Mouse (Mus musculus): ENCODE data around the gene Tgfb1. TPM values are rescaled to one million over a fixed set of nuclear protein-coding genes. Genes with fewer than 3 reads are reported as not detected.
A peak's percentile ranks its signal among the peaks of the same experiment; 100 is the strongest.

Gene Tgfb1
- polyA plus RNA-seq, 1 experiment from 2014 or later = 3.9 TPM

DNA sequence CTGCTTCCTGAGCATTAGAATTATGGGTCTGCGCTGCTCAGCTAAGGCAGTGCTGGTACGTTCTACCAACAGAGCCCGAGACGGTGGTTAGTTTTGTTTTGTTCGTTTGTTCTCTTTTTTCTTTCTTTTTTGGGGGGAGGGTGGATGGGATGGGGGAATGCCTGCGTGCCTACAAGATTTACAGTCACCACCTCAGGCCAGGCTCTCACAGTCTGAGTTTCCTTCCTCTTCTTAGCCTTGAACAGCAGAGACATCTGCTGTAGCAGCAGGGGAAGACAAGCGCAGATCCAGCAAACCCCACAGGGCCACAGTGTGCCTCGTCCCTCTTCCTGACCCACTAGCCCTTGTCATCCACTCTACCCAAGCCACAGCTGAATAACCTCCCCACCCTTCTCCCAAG, 35.5 kb upstream of the Tgfb1 start:
- no peak overlapping the region for H3K27ac ChIP-seq (replicated peaks; ENCODE audit: low read depth, low read length)
- H3K4me3 ChIP-seq (ENCODE audit: low read depth, low read length) = no peak overlapping the region
- H3K9me3 ChIP-seq (ENCODE audit: control insufficient read depth, low read length) = no peaks in the 10 kb centered on the region
- H3K27me3 ChIP-seq (replicated peaks; ENCODE audit: control insufficient read depth, insufficient read depth, low read length) = no peaks in the 10 kb centered on the region
- H3K4me2 ChIP-seq (ENCODE audit: low read depth, low read length) = no peak overlapping the region
- H3K36me3 ChIP-seq (ENCODE audit: control insufficient read depth, insufficient read depth, low read length) = no peaks in the 10 kb centered on the region; the same call in 1 of the 2 replicates
- DNase-seq (ENCODE audit: low spot score) (no peak), ATAC-seq (ENCODE audit: low read depth) (no peak)
- no peak overlapping the region for H3K9ac ChIP-seq (ENCODE audit: low read depth, low read length)
- no peaks in the 10 kb centered on the region for H3K4me1 ChIP-seq (ENCODE audit: control insufficient read depth, insufficient read depth, low read length)
- 89% methylated on average over 8 of the region's 8 CpGs for WGBS

DNA sequence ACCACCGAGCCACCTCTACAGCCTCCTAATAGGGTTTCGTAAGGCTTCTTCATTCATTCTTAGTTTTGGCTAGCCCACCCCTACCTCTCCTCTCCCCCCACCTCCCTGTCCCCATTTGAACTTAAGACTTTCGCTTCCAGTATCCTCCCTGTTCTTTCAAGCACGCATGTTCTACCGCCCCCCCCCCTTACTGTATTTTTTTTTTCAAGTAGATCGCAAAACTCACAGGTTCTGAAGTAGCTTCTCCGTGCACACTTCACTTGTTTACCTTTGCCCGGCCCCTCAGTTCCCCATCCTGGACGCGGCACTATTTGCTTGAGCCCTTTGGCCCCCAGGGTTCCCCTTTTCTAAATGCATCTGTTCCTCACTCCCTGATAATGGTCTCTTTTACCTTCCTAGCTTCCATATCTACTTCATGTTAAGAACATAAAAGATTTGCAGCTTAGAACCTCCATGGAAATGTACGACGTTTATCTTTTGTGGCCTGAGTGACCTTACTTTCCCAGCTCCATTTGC, 34.5 kb upstream of the Tgfb1 start:
- H3K4me2 ChIP-seq (ENCODE audit: low read depth, low read length) = no peak overlapping the region
- no peak overlapping the region for H3K9ac ChIP-seq (ENCODE audit: low read depth, low read length)
- WGBS = 88% methylated on average over 12 of the region's 12 CpGs
- H3K27ac ChIP-seq (replicated peaks; ENCODE audit: low read depth, low read length) = no peak overlapping the region
- no peak overlapping the region for H3K4me3 ChIP-seq (ENCODE audit: low read depth, low read length)
- peaks cover 2% of the 10 kb centered on the region for H3K4me1 ChIP-seq (ENCODE audit: control insufficient read depth, insufficient read depth, low read length)
- no peak for ATAC-seq (ENCODE audit: low read depth)
- H3K36me3 ChIP-seq (ENCODE audit: control insufficient read depth, insufficient read depth, low read length) = no peaks in the 10 kb centered on the region; the same call in 1 of the 2 replicates
- H3K9me3 ChIP-seq (ENCODE audit: control insufficient read depth, low read length) = no peaks in the 10 kb centered on the region
- DNase-seq (ENCODE audit: low spot score) = no peak
- H3K27me3 ChIP-seq (replicated peaks; ENCODE audit: control insufficient read depth, insufficient read depth, low read length) = no peaks in the 10 kb centered on the region

DNA sequence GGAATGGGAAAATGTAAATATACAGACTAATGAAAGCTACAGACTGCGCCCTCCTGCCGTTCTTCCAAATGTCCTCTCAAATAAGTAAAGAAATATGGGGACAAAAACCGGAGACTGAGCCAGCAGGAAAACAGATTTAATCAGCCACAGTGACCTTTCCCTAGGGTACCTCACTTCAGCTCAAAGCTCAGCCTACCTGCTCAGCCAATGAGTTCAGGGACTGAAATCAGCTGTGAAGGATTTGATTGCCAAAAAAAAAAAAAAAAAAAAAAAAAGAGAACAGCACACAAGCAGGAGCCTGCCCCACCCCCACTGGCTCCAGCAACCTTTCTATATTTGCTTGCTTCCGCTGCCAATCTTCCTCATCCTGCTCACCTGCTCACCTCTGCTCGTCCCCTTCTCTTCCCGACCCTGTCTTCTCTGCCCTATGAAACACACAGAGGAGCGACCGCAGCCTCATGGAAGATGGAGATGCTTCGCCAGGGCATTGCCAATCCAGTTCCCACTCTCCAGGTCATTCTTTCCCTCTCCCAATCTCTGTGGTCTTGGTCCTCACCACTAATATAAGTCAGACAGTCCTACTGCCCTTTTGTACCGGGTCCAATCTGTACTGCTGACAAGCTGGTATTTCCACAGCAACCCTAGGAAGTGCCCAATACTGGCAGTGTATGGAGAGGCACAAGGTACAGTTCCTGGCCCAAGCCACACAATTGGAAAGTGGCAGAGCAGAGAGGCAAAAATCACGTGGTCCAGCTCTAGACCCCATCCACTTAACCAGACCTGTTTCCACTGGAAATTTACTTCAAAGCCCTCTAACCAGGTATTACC, 31.0 kb upstream of the Tgfb1 start:
- no peak overlapping the region for H3K4me3 ChIP-seq (ENCODE audit: low read depth, low read length)
- no peaks in the 10 kb centered on the region; the same call in 1 of the 2 replicates for H3K36me3 ChIP-seq (ENCODE audit: control insufficient read depth, insufficient read depth, low read length)
- H3K27ac ChIP-seq (replicated peaks; ENCODE audit: low read depth, low read length) = no peak overlapping the region
- no peaks in the 10 kb centered on the region for H3K9me3 ChIP-seq (ENCODE audit: control insufficient read depth, low read length)
- H3K27me3 ChIP-seq (replicated peaks; ENCODE audit: control insufficient read depth, insufficient read depth, low read length) = no peaks in the 10 kb centered on the region
- H3K9ac ChIP-seq (ENCODE audit: low read depth, low read length) = no peak overlapping the region
- DNase-seq (ENCODE audit: low spot score) (no peak), ATAC-seq (ENCODE audit: low read depth) (no peak)
- no peak overlapping the region for H3K4me2 ChIP-seq (ENCODE audit: low read depth, low read length)
- peaks cover 8% of the 10 kb centered on the region for H3K4me1 ChIP-seq (ENCODE audit: control insufficient read depth, insufficient read depth, low read length)
- 76% methylated on average over 11 of the region's 11 CpGs for WGBS

GRCm38 (mm10) chr7:25657785-25658184, 29.0 kb upstream of the Tgfb1 start:
- peak overlapping the region; percentile 63 for H3K4me3 ChIP-seq (ENCODE audit: low read depth, low read length)
- 29% methylated on average over 10 of the region's 10 CpGs for WGBS
- H3K36me3 ChIP-seq (ENCODE audit: control insufficient read depth, insufficient read depth, low read length) = peaks cover 2% of the 10 kb centered on the region; the same call in 1 of the 2 replicates
- no peaks in the 10 kb centered on the region for H3K9me3 ChIP-seq (ENCODE audit: control insufficient read depth, low read length)
- no peak for ATAC-seq (ENCODE audit: low read depth)
- DNase-seq (ENCODE audit: low spot score) = no peak
- H3K9ac ChIP-seq (ENCODE audit: low read depth, low read length) = peak overlapping the region; percentile 77
- H3K4me2 ChIP-seq (ENCODE audit: low read depth, low read length) = peak overlapping the region; percentile 65
- no peak overlapping the region for H3K27ac ChIP-seq (replicated peaks; ENCODE audit: low read depth, low read length)
- H3K4me1 ChIP-seq (ENCODE audit: control insufficient read depth, insufficient read depth, low read length) = peaks cover 8% of the 10 kb centered on the region
- no peaks in the 10 kb centered on the region for H3K27me3 ChIP-seq (replicated peaks; ENCODE audit: control insufficient read depth, insufficient read depth, low read length)

DNA sequence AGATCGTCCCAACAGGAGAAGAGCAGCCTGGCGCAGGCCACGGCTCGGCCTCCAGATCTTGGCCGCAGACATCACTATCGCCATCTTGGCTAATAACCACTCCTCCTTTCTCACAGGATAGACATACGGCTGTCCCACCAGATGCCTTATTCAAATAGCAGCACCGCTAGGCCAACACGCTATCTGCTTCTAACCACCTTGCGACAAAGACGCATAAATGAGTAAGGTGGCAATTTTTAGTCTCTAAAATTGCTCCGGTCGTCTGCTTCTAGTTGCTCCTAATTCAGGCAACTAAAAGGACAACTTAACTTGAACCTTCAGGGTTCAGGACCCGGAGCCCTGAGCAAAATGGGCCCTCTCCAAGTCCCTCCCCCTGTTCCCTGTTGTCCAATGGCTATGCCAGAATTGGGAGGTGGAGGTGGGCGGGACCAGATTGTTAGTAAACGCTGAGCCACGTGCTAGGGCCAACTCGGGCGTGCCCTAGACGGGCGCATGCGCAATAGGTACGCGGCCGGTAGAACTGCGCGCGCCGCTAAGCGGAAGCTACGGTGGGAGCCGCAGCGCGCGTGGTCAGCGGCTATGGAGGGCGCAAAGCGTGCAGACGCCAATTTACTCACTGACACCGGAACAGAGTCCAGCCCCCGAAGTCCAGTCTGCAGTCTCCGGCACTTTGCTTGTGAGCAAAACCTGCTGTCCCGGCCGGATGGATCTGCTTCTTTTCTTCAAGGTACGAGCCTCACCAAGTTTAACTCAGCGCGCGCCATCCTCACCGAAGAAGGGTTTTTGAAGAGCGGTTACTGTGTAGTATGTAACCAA, 27.9 kb upstream of the Tgfb1 start, which contains the start of the genes Bckdha and Exosc5:
Gene Bckdha (minus strand): TSS at position 325 of the 816 bp plus-strand sequence.
Gene Exosc5 (plus strand): TSS at position 508 of the 816 bp plus-strand sequence.
- Histone ChIP-seq H3K27me3 (replicated peaks; ENCODE audit: control insufficient read depth, insufficient read depth, low read length) (no peaks in the 10 kb centered on the region), H3K27ac (replicated peaks; ENCODE audit: low read depth, low read length) (peak within 1 kb of the TSS; percentile 71; the same call in 1 of the 2 replicates), H3K4me1 (ENCODE audit: control insufficient read depth, insufficient read depth, low read length) (peaks cover 8% of the 10 kb centered on the region), H3K9ac (ENCODE audit: low read depth, low read length) (peak within 1 kb of the TSS; percentile 77), H3K9me3 (ENCODE audit: control insufficient read depth, low read length) (no peaks in the 10 kb centered on the region), H3K36me3 (ENCODE audit: control insufficient read depth, insufficient read depth, low read length) (peaks cover 13% of the 10 kb centered on the region; the same call in 1 of the 2 replicates), H3K4me2 (ENCODE audit: low read depth, low read length) (peak within 1 kb of the TSS; percentile 82), H3K4me3 (ENCODE audit: low read depth, low read length) (peak within 1 kb of the TSS; percentile 63)
- under 1% methylated on average over 50 of the region's 50 CpGs for WGBS
- ATAC-seq (ENCODE audit: low read depth) (peak; percentile 99), DNase-seq (ENCODE audit: low spot score) (peak; percentile 100)

DNA sequence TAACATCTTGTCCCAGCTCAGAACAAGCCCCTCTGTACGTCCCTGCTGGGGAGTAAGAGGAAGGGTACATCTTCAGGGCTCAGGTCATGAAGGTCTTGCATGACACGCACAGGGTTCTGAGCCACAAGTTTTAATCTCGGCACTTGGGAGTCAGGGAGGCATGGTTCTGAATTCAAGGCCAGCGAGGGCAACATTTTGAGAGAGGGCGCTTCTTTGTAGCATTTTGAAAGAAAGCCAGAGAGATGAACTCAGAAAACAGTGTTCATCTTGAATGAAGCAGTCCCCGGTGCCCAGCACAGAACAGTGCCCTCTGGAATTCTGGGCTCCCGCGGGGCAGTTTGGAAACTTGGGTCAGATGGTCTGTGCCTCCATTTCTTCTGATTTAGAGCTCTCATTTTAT, 20.4 kb upstream of the Tgfb1 start:
- 95% methylated on average over 8 of the region's 8 CpGs for WGBS
- peaks cover 43% of the 10 kb centered on the region for H3K36me3 ChIP-seq (ENCODE audit: control insufficient read depth, insufficient read depth, low read length)

GRCm38 (mm10) chr7:25669158-25669557, 17.6 kb upstream of the Tgfb1 start:
- Histone ChIP-seq H3K36me3 (ENCODE audit: control insufficient read depth, insufficient read depth, low read length) (peaks cover 27% of the 10 kb centered on the region), H3K9me3 (ENCODE audit: control insufficient read depth, low read length) (no peaks in the 10 kb centered on the region), H3K27me3 (replicated peaks; ENCODE audit: control insufficient read depth, insufficient read depth, low read length) (peaks cover 12% of the 10 kb centered on the region), H3K4me3 (ENCODE audit: low read depth, low read length) (no peak overlapping the region), H3K9ac (ENCODE audit: low read depth, low read length) (no peak overlapping the region), H3K4me2 (ENCODE audit: low read depth, low read length) (no peak overlapping the region), H3K27ac (replicated peaks; ENCODE audit: low read depth, low read length) (no peak overlapping the region), H3K4me1 (ENCODE audit: control insufficient read depth, insufficient read depth, low read length) (no peaks in the 10 kb centered on the region)
- WGBS = 91% methylated on average over 6 of the region's 10 CpGs
- no peak for ATAC-seq (ENCODE audit: low read depth)
- DNase-seq (ENCODE audit: low spot score) = no peak

More for the DNA sequence above, 20.4 kb upstream of the Tgfb1 start:
- Histone ChIP-seq H3K4me3 (ENCODE audit: low read depth, low read length) (no peak overlapping the region), H3K9me3 (ENCODE audit: control insufficient read depth, low read length) (no peaks in the 10 kb centered on the region), H3K27ac (replicated peaks; ENCODE audit: low read depth, low read length) (no peak overlapping the region), H3K27me3 (replicated peaks; ENCODE audit: control insufficient read depth, insufficient read depth, low read length) (no peaks in the 10 kb centered on the region), H3K4me2 (ENCODE audit: low read depth, low read length) (no peak overlapping the region), H3K4me1 (ENCODE audit: control insufficient read depth, insufficient read depth, low read length) (no peaks in the 10 kb centered on the region), H3K9ac (ENCODE audit: low read depth, low read length) (no peak overlapping the region)
- DNase-seq (ENCODE audit: low spot score) (no peak), ATAC-seq (ENCODE audit: low read depth) (no peak)

- H3K27me3 ChIP-seq (replicated peaks; ENCODE audit: control insufficient read depth, insufficient read depth, low read length) = peaks cover 17% of the 10 kb centered on the region
- WGBS = 76% methylated on average over 9 of the region's 9 CpGs
- no peaks in the 10 kb centered on the region for H3K4me1 ChIP-seq (ENCODE audit: control insufficient read depth, insufficient read depth, low read length)
- DNase-seq (ENCODE audit: low spot score) = no peak
- ATAC-seq (ENCODE audit: low read depth) = no peak
- H3K4me2 ChIP-seq (ENCODE audit: low read depth, low read length) = no peak overlapping the region
- peaks cover 22% of the 10 kb centered on the region for H3K36me3 ChIP-seq (ENCODE audit: control insufficient read depth, insufficient read depth, low read length)
- no peaks in the 10 kb centered on the region for H3K9me3 ChIP-seq (ENCODE audit: control insufficient read depth, low read length)
- no peak overlapping the region for H3K4me3 ChIP-seq (ENCODE audit: low read depth, low read length)
- H3K9ac ChIP-seq (ENCODE audit: low read depth, low read length) = no peak overlapping the region
- H3K27ac ChIP-seq (replicated peaks; ENCODE audit: low read depth, low read length) = no peak overlapping the region
Measured at GRCm38 (mm10) chr7:25669631-25670030, 17.2 kb upstream of the Tgfb1 start.
